Mouse (Mus musculus): Measurements from ENCODE around the gene Snd1. TPM values are rescaled to one million over a fixed set of nuclear protein-coding genes. Genes with fewer than 3 reads are reported as not detected.
A peak's percentile ranks its signal among the peaks of the same experiment; 100 is the strongest.
"Not testable (repeated sequence)": the region's sequence is repeated elsewhere in the genome, so short reads cannot be mapped to it uniquely, and the experiment has no call there.

Snd1 gene
- polyA plus RNA-seq, 1 experiment from 2014 or later: 110 TPM

DNA sequence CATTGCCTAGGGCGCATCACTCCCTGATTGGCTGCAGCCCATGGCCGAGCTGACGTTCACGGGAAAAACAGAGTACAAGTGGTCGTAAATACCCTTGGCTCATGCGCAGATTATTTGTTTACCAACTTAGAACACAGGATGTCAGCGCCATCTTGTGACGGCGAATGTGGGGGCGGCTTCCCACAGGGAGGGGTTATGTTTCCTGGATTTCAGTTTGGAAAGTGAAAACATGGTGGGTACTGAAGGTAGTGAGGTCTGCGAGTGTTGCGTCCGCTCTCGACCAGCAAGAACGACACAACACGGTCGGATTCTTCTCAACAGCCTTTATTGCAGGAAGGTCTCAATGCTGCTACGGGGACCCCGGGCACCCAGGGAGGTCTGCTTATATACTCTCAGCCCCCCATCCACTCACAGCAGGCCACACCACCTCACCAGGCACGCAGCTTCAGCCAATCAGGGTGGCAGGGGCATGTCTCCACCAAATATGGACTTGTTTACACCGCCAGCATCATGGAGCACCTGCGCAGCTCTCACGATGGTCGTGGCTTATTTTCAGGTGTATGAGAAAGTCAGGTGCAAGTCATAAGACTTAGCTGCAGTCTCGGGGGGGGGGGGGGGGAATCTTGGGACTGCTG lies 454.3 kb downstream of the Snd1 start:
- not testable (repeated sequence) for H3K27me3 ChIP-seq (ENCODE audit: low read depth, poor library complexity, severe bottlenecking)

GRCm38 (mm10) chr6:28931234-28931633 lies 456.3 kb downstream of the Snd1 start:
- Histone ChIP-seq H3K36me3 (no peaks in the 10 kb centered on the region), H3K27me3 (ENCODE audit: low read depth, poor library complexity, severe bottlenecking) (0 out of 2 replicates have a peak, but pooled peaks cover 8% of the 10 kb centered on the region), H3K27ac (replicated peaks) (peak overlapping the region; percentile 50; the same call in 1 of the 2 replicates), H3K9me3 (replicated peaks) (no peaks in the 10 kb centered on the region), H3K4me1 (peaks cover 20% of the 10 kb centered on the region), H3K4me3 (peak overlapping the region; percentile 43)
- DNase-seq (ENCODE audit: low spot score): no peak
- 31% methylated on average over 9 of the region's 9 CpGs for WGBS

More for the DNA sequence above, 454.3 kb downstream of the Snd1 start:
- H3K4me3 ChIP-seq; H3K27ac ChIP-seq (replicated peaks); H3K36me3 ChIP-seq; H3K9me3 ChIP-seq (replicated peaks): not testable (repeated sequence)
- peak; percentile 36 for DNase-seq (ENCODE audit: low spot score)
- peaks cover 20% of the 10 kb centered on the region for H3K4me1 ChIP-seq
- 83% methylated on average over 20 of the region's 25 CpGs for WGBS

DNA sequence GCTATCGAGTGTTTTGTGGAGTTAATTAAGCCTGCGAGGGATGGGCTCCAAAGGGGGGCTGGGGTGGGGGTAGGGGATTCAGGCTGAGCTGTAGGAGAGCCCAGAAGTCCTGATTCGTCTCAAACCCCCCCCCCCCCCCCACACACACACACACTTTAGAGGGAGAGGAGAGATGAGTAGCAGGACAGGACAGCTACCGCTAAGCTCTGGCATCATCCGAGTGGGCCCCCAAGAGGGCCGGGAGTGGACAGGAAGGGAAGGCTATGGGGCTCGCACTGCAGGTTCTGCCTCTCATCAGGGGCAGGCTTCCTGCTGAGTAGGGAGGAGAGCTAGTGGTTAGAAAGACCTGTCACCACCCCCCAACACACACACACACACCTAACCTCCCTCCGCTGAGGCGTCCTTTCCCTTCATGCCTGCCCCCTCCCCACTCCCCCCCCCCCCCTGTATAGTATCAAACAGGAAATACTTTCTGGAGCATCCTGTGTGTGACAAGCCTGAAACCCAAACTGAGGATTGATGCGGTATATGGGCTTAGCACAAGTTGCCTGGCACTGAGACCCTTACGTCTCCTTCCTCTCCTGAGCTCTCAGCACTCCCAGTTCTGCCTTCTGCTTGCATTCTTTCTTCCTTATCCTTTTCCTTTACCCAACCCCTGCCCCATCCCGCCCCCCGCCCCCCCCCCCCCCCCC lies 456.8 kb downstream of the Snd1 start:
- DNase-seq (ENCODE audit: low spot score): no peak
- H3K27me3 ChIP-seq (ENCODE audit: low read depth, poor library complexity, severe bottlenecking): 0 out of 2 replicates have a peak, but pooled peaks cover 8% of the 10 kb centered on the region
- H3K36me3 ChIP-seq: no peaks in the 10 kb centered on the region
- H3K4me3 ChIP-seq: peak overlapping the region; percentile 43
- WGBS: 8% methylated on average over 11 of the region's 13 CpGs
- H3K4me1 ChIP-seq: peaks cover 20% of the 10 kb centered on the region
- peak overlapping the region; percentile 50 for H3K27ac ChIP-seq (replicated peaks)
- no peaks in the 10 kb centered on the region for H3K9me3 ChIP-seq (replicated peaks)

- DNase-seq (ENCODE audit: low spot score): peak; percentile 53
- H3K9me3 ChIP-seq (replicated peaks): no peaks in the 10 kb centered on the region
- peak overlapping the region; percentile 43 for H3K4me3 ChIP-seq
- 0 out of 2 replicates have a peak, but pooled peaks cover 8% of the 10 kb centered on the region for H3K27me3 ChIP-seq (ENCODE audit: low read depth, poor library complexity, severe bottlenecking)
- peaks cover 20% of the 10 kb centered on the region for H3K4me1 ChIP-seq
- no peaks in the 10 kb centered on the region for H3K36me3 ChIP-seq
- WGBS: 10% methylated on average over 18 of the region's 19 CpGs
- peak overlapping the region; percentile 50; the same call in 1 of the 2 replicates for H3K27ac ChIP-seq (replicated peaks)
Observed at GRCm38 (mm10) chr6:28932328-28932937, 457.5 kb downstream of the Snd1 start.

DNA sequence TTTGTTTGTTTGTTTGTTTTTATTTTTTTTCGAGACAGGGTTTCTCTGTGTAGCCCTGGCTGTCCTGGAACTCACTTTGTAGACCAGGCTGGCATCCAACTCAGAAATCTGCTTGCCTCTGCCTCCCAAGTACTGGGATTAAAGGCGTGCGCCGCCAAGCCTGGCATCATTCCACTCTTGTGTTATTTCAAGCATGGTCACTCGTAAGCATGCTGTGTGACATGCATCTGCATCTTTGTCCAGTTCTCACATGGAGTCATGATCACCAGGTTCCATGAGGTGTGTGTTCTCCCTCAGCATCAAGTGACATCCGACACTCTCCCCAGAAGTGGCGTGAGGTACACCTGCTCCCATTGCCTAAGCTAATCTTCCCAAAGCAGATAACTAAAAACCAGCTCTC lies 460.8 kb downstream of the Snd1 start:
- H3K27me3 ChIP-seq (ENCODE audit: low read depth, poor library complexity, severe bottlenecking): 0 out of 2 replicates have a peak, but pooled peaks cover 8% of the 10 kb centered on the region
- 90% methylated on average over 7 of the region's 7 CpGs for WGBS
- peaks cover 20% of the 10 kb centered on the region for H3K4me1 ChIP-seq
- H3K4me3 ChIP-seq: no peak overlapping the region
- DNase-seq (ENCODE audit: low spot score): no peak
- no peak overlapping the region for H3K27ac ChIP-seq (replicated peaks)
- H3K36me3 ChIP-seq: no peaks in the 10 kb centered on the region
- H3K9me3 ChIP-seq (replicated peaks): no peaks in the 10 kb centered on the region

DNA sequence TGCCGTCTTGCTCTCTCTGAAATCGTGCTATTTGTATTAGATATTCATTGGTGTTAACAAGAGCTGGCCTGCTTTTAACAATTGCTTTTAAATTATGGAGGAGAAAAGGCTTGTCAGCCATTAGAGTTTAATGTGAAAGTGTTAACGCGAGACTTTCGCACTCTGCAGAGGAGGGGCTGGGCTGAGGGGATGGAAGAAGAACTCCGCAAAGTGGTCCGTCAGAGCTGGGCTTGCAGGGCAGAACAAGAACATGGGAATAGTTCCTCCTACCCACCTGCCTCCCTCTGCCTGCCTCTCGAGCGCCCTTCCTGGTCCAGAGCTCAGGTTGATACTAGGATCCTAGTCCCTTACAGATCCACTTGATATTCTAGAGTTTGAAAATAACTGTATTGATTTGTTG lies 472.3 kb downstream of the Snd1 start:
- no peaks in the 10 kb centered on the region for H3K27me3 ChIP-seq (ENCODE audit: low read depth, poor library complexity, severe bottlenecking)
- H3K36me3 ChIP-seq: no peaks in the 10 kb centered on the region
- no peak overlapping the region for H3K4me3 ChIP-seq
- H3K9me3 ChIP-seq (replicated peaks): no peaks in the 10 kb centered on the region
- 76% methylated on average over 9 of the region's 9 CpGs for WGBS
- H3K27ac ChIP-seq (replicated peaks): no peak overlapping the region
- no peak for DNase-seq (ENCODE audit: low spot score)
- H3K4me1 ChIP-seq: no peaks in the 10 kb centered on the region

GRCm38 (mm10) chr6:28949269-28949668 lies 474.3 kb downstream of the Snd1 start:
- DNase-seq (ENCODE audit: low spot score): peak; percentile 79
- Histone ChIP-seq H3K4me3 (no peak overlapping the region), H3K4me1 (no peaks in the 10 kb centered on the region), H3K27ac (replicated peaks) (no peak overlapping the region), H3K36me3 (no peaks in the 10 kb centered on the region), H3K9me3 (replicated peaks) (no peaks in the 10 kb centered on the region), H3K27me3 (ENCODE audit: low read depth, poor library complexity, severe bottlenecking) (no peaks in the 10 kb centered on the region)
- WGBS: 21% methylated on average over 12 of the region's 12 CpGs

DNA sequence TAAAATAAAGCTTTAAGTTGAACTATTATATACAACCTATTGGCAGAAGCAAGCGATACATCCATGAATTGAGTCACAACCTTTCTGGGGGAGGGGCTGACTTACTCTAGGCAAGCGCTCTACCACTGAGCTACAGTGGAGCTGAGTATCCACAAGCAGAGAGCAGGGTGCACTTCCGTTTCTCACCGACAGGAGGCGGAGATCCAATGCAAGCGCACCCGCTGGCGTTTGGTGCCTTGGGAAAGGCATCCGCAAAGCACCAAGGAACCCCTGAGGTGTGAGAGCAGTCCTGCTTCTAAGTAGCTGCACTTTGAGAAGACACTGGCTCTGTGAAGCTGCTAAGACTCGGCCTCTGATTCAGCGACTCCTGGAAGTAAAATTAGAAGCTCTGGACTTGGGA lies 480.6 kb downstream of the Snd1 start:
- DNase-seq (ENCODE audit: low spot score): peak; percentile 68
- no peaks in the 10 kb centered on the region for H3K36me3 ChIP-seq
- H3K27me3 ChIP-seq (ENCODE audit: low read depth, poor library complexity, severe bottlenecking): no peaks in the 10 kb centered on the region
- H3K9me3 ChIP-seq (replicated peaks): no peaks in the 10 kb centered on the region
- H3K27ac ChIP-seq (replicated peaks): no peak overlapping the region
- H3K4me3 ChIP-seq: no peak overlapping the region
- 15% methylated on average over 11 of the region's 11 CpGs for WGBS
- no peaks in the 10 kb centered on the region for H3K4me1 ChIP-seq

DNA sequence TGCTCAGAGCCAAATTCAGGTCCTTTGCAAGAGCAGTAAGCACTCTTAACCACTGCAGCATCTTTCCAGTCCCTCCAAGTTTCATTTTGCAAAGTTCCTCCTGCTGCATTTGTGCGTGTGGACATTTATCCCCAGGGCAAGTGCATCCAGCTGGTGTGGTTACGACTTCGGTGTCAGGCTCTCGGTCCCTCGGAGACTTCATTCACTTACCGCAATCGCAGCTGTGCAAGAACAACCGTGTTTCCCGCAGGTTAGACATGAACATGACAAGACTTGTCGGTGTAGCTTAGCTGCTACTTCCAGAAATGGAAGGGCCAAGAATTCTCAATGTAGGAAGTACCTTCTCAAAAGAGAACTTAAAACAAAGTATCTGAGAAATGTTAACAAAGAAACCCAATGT lies 482.5 kb downstream of the Snd1 start:
- no peak overlapping the region for H3K27ac ChIP-seq (replicated peaks)
- H3K27me3 ChIP-seq (ENCODE audit: low read depth, poor library complexity, severe bottlenecking): no peaks in the 10 kb centered on the region
- DNase-seq (ENCODE audit: low spot score): no peak
- H3K4me3 ChIP-seq: no peak overlapping the region
- no peaks in the 10 kb centered on the region for H3K4me1 ChIP-seq
- no peaks in the 10 kb centered on the region for H3K9me3 ChIP-seq (replicated peaks)
- no peaks in the 10 kb centered on the region for H3K36me3 ChIP-seq
- WGBS: 90% methylated on average over 10 of the region's 10 CpGs

- Histone ChIP-seq H3K4me1 (no peaks in the 10 kb centered on the region), H3K4me3 (no peak overlapping the region), H3K36me3 (no peaks in the 10 kb centered on the region), H3K9me3 (replicated peaks) (no peaks in the 10 kb centered on the region), H3K27ac (replicated peaks) (no peak overlapping the region), H3K27me3 (ENCODE audit: low read depth, poor library complexity, severe bottlenecking) (no peaks in the 10 kb centered on the region)
- WGBS: 68% methylated on average over 5 of the region's 5 CpGs
- DNase-seq (ENCODE audit: low spot score): no peak
Observed at GRCm38 (mm10) chr6:28963178-28963577, 488.2 kb downstream of the Snd1 start.

GRCm38 (mm10) chr6:28965264-28965663 lies 490.3 kb downstream of the Snd1 start:
- WGBS: 71% methylated on average over 8 of the region's 8 CpGs
- Histone ChIP-seq H3K27me3 (ENCODE audit: low read depth, poor library complexity, severe bottlenecking) (no peaks in the 10 kb centered on the region), H3K4me1 (no peaks in the 10 kb centered on the region), H3K27ac (replicated peaks) (no peak overlapping the region), H3K4me3 (no peak overlapping the region), H3K36me3 (no peaks in the 10 kb centered on the region), H3K9me3 (replicated peaks) (no peaks in the 10 kb centered on the region)
- DNase-seq (ENCODE audit: low spot score): no peak

- H3K4me3 ChIP-seq: no peak overlapping the region
- H3K9me3 ChIP-seq (replicated peaks): no peaks in the 10 kb centered on the region
- H3K4me1 ChIP-seq: 0 out of 2 replicates have a peak, but pooled peaks cover 3% of the 10 kb centered on the region
- H3K27ac ChIP-seq (replicated peaks): no peak overlapping the region
- no peaks in the 10 kb centered on the region for H3K36me3 ChIP-seq
- 72% methylated on average over 5 of the region's 5 CpGs for WGBS
- H3K27me3 ChIP-seq (ENCODE audit: low read depth, poor library complexity, severe bottlenecking): no peaks in the 10 kb centered on the region
- no peak for DNase-seq (ENCODE audit: low spot score)
Observed at GRCm38 (mm10) chr6:28969615-28970014, 494.7 kb downstream of the Snd1 start.

GRCm38 (mm10) chr6:28970711-28971110 lies 495.8 kb downstream of the Snd1 start:
- Histone ChIP-seq H3K9me3 (replicated peaks) (no peaks in the 10 kb centered on the region), H3K27ac (replicated peaks) (no peak overlapping the region), H3K36me3 (no peaks in the 10 kb centered on the region), H3K27me3 (ENCODE audit: low read depth, poor library complexity, severe bottlenecking) (no peaks in the 10 kb centered on the region), H3K4me3 (no peak overlapping the region), H3K4me1 (0 out of 2 replicates have a peak, but pooled peaks cover 3% of the 10 kb centered on the region)
- WGBS: 44% methylated on average over 4 of the region's 4 CpGs
- no peak for DNase-seq (ENCODE audit: low spot score)

Data from midbrain, embryonic 10.5 days (tissue).